Mouse (Mus musculus) embryo, embryonic 10.5 days (tissue): ENCODE results near the gene Abca7.
A peak's percentile ranks its signal among the peaks of the same experiment; 100 is the strongest.
"Not testable (repeated sequence)": the region's sequence is repeated elsewhere in the genome, so short reads cannot be mapped to it uniquely, and the experiment has no call there.

Source experiments
- DNase-seq: peaks from one replicate; pipeline ENCODE4 v3.0.0-alpha.2; 2015; ENCODE audit warnings: low spot score

The Abca7 gene

GRCm38 (mm10) chr10:80022164-80022563 is 25.9 kb downstream of the Abca7 start:
- no peak for DNase-seq

- no peak for DNase-seq
Measured at GRCm38 (mm10) chr10:80022806-80023205, 26.5 kb downstream of the Abca7 start.

GRCm38 (mm10) chr10:80023758-80024157 is 27.5 kb downstream of the Abca7 start:
- DNase-seq = no peak

- no peak for DNase-seq
Measured at GRCm38 (mm10) chr10:80024229-80025043, 28.1 kb downstream of the Abca7 start.

- no peak for DNase-seq
Measured at GRCm38 (mm10) chr10:80025044-80025347, 28.7 kb downstream of the Abca7 start.

GRCm38 (mm10) chr10:80025463-80025862 is 29.2 kb downstream of the Abca7 start:
- no peak for DNase-seq

GRCm38 (mm10) chr10:80025889-80026288 is 29.6 kb downstream of the Abca7 start:
- DNase-seq = peak; percentile 42

GRCm38 (mm10) chr10:80027681-80028520 is 31.6 kb downstream of the Abca7 start:
- no peak for DNase-seq

- DNase-seq = no peak
Measured at GRCm38 (mm10) chr10:80028521-80028846, 32.2 kb downstream of the Abca7 start.

GRCm38 (mm10) chr10:80030191-80030590 is 33.9 kb downstream of the Abca7 start:
- DNase-seq = no peak

- DNase-seq = no peak
Measured at GRCm38 (mm10) chr10:80030736-80031135, 34.4 kb downstream of the Abca7 start.

GRCm38 (mm10) chr10:80032799-80033480 is 36.6 kb downstream of the Abca7 start:
- DNase-seq = no peak

GRCm38 (mm10) chr10:80033511-80034391 is 37.5 kb downstream of the Abca7 start:
- peak; percentile 61 for DNase-seq

- DNase-seq = no peak
Measured at GRCm38 (mm10) chr10:80035148-80035547, 38.9 kb downstream of the Abca7 start.

GRCm38 (mm10) chr10:80035686-80036085 is 39.4 kb downstream of the Abca7 start:
- no peak for DNase-seq

- DNase-seq = no peak
Measured at GRCm38 (mm10) chr10:80036832-80037231, 40.5 kb downstream of the Abca7 start.

- DNase-seq = peak; percentile 98
Measured at GRCm38 (mm10) chr10:80039559-80039979, 43.3 kb downstream of the Abca7 start, which contains the start of gene Polr2e. TSS of gene Polr2e (minus strand) at chr10:80039795.

GRCm38 (mm10) chr10:80041409-80042060 is 45.2 kb downstream of the Abca7 start:
- DNase-seq = not testable (repeated sequence)

GRCm38 (mm10) chr10:80044087-80044486 is 47.8 kb downstream of the Abca7 start:
- no peak for DNase-seq

- not testable (repeated sequence) for DNase-seq
Measured at GRCm38 (mm10) chr10:80045364-80045763, 49.1 kb downstream of the Abca7 start.

- no peak for DNase-seq
Measured at GRCm38 (mm10) chr10:80045766-80046165, 49.5 kb downstream of the Abca7 start.
